Mouse (Mus musculus) stomach, adult 2 months (tissue): Measurements from ENCODE around the gene Ssr1. TPM values are rescaled to one million over a fixed set of nuclear protein-coding genes. Genes with fewer than 3 reads are reported as not detected.

Experiments
- polyA plus RNA-seq: library from polyadenylated mRNA; depleted of rRNA; stranded (reverse); fragments of >200 nt; gene quantifications from 2 replicates; pipeline ENCODE4 v1.2.3, GENCODE M21; 2012; rRNA removed

Gene Ssr1
- 1.6 and 2.2 TPM in 2 replicates for polyA plus RNA-seq

DNA sequence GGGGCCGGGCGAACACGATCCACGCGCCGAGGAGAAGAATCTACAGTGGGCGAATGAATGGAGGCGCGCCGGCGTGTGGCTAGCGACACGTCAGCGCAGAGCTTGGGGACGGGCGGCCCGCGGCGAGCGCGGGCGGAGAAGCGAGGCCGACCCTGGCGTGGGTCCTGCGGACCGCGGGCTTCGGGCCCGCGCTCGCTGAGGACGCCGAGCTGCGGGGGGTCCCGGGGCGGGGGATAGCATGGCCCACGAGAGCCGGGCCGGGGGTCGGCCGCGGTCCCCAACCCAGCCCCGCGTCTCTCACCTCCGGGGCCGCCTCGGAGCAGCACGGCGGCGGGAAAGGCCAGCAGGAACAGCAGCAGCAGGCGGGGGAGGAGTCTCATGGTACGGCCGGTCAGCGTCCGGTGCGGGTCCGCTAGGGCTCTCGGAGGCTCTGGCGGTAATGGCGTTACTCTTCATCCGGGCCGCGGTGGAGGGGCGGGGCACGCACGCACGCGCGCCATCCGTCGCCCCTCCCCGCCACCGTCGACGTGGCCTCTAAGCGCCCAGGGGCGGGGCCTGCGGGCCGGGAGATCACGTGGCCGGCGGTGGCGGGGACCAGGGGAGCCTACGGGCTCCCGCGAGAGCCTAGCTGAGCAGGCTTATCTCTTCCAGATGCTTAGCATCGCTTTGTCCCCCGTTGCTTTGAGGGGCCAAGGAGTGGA lies at the start of gene Ssr1:
TSS of gene Ssr1 (minus strand) at position 514 of the 701 bp plus-strand sequence.

DNA sequence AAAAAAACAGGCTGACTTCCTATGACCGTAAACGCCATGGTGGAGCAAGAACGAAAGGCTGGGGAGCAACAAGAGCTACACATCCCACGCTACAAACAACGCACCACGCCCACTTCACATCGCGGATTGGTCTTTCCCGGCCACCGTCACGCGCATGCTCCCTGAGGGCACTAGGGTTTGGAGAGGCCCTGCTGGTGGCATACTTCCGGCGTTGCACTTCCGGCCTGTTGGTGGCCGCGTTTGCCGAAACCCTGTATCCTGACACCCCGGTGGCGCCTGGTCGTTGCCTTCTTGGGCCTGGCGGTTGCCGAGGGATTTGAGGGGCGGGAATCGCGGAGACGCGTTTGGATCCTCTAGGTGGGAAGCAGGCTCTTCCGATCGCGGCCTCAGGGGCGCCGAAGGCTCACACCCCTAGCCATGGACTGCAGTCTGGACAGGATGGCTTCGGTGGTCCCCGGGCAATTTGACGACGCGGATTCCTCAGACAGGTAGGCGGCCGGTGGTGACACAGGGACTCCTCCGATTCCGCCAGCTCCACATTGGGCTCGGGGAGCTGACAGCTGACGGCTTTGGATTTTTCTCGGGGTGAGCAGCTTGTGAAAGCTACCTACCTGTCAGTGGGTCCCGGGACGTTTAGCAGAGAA lies 43.1 kb upstream of the Ssr1 start, which contains the start of gene Cage1:
TSS of gene Cage1 (minus strand) at position 26 of the 644 bp plus-strand sequence.

DNA sequence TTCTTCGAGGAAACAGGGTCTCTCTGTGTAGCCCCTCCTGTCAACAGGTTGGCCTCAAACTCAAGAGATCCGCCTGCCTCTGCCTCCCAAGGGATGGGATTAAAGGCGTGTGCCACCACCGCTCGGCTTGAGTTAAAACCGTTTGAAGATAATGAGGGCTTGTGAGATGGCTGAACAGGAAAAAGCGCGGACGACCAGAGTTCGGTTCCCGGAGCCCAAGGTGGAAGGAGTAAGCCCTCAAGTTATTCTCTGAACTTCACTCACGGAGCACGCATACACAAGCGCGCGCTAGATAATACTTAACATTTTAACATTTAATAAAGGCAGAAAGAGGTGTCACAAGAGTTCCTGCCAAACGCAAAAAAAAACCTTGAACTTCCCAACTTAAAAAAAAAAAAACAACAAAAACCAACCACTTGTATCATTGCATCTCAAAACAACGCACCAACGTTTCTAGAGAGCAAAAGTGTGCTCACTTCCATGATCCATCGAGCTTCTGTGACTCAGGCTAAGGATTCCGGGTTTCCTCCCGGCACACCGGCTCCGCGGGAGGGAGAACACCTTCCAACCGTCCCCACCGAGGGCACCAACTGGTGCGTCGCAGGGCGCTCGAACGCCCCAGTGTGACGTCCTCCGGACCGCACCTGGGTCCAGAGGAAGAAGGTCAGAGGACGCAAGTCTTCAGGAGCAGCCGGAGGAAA lies 42.5 kb upstream of the Ssr1 start, which contains the start of gene Riok1:
TSS of gene Riok1 (plus strand) at position 653 of the 701 bp plus-strand sequence.

Other genes with a start within 250 kb of the Ssr1 start
- 5.9 and 7.5 TPM in 2 replicates for gene Rreb1, start 215.8 kb downstream of the Ssr1 start, polyA plus RNA-seq
- 1.9 and 3.6 TPM in 2 replicates for gene Riok1, start 42.8 kb upstream of the Ssr1 start, polyA plus RNA-seq
- 0.03 TPM in 1 of 2 replicates, not detected in the other for gene Cage1, start 42.9 kb upstream of the Ssr1 start, polyA plus RNA-seq
- gene Dsp, start 157.1 kb upstream of the Ssr1 start, polyA plus RNA-seq: 16.8 and 19.2 TPM in 2 replicates
- 7.4 and 9.6 TPM in 2 replicates for gene Snrnp48, start 210.7 kb upstream of the Ssr1 start, polyA plus RNA-seq